Mouse (Mus musculus): ENCODE data around the gene Fcgr2b.
"Not testable (repeated sequence)": the region's sequence is repeated elsewhere in the genome, so short reads cannot be mapped to it uniquely, and the experiment has no call there.

Fcgr2b gene

GRCm38 (mm10) chr1:170975350-170975749 is 997 bp downstream of the Fcgr2b start:
- DNase-seq: not testable (repeated sequence)

- no peak for DNase-seq
Measured at GRCm38 (mm10) chr1:170974736-170975135, 1.6 kb downstream of the Fcgr2b start.

- no peak for DNase-seq
Measured at GRCm38 (mm10) chr1:170974171-170974570, 2.2 kb downstream of the Fcgr2b start.

GRCm38 (mm10) chr1:170972936-170973335 is 3.4 kb downstream of the Fcgr2b start:
- DNase-seq: no peak

GRCm38 (mm10) chr1:170972494-170972893 is 3.9 kb downstream of the Fcgr2b start:
- no peak for DNase-seq

GRCm38 (mm10) chr1:170968576-170968975 is 7.8 kb downstream of the Fcgr2b start:
- no peak for DNase-seq

- DNase-seq: no peak
Measured at GRCm38 (mm10) chr1:170967581-170967980, 8.8 kb downstream of the Fcgr2b start.

- DNase-seq: no peak
Measured at GRCm38 (mm10) chr1:170963087-170963486, 13.3 kb downstream of the Fcgr2b start.

- no peak for DNase-seq
Measured at GRCm38 (mm10) chr1:170962301-170962700, 14.0 kb downstream of the Fcgr2b start.

GRCm38 (mm10) chr1:170961101-170961500 is 15.2 kb downstream of the Fcgr2b start:
- DNase-seq: no peak

- no peak for DNase-seq
Measured at GRCm38 (mm10) chr1:170959791-170960190, 16.6 kb downstream of the Fcgr2b start.

- DNase-seq: no peak
Measured at GRCm38 (mm10) chr1:170958225-170958624, 18.1 kb downstream of the Fcgr2b start.

- DNase-seq: no peak
Measured at GRCm38 (mm10) chr1:170953192-170953591, 23.2 kb downstream of the Fcgr2b start.

- DNase-seq: no peak
Measured at GRCm38 (mm10) chr1:170950772-170951171, 25.6 kb downstream of the Fcgr2b start.

GRCm38 (mm10) chr1:170944908-170945307 is 31.4 kb downstream of the Fcgr2b start:
- DNase-seq: not testable (repeated sequence)

GRCm38 (mm10) chr1:170944151-170944550 is 32.2 kb downstream of the Fcgr2b start:
- not testable (repeated sequence) for DNase-seq

- no peak for DNase-seq
Measured at GRCm38 (mm10) chr1:170939255-170939654, 37.1 kb downstream of the Fcgr2b start.

GRCm38 (mm10) chr1:170934383-170934782 is 42.0 kb downstream of the Fcgr2b start:
- no peak for DNase-seq

- DNase-seq: no peak
Measured at GRCm38 (mm10) chr1:170933940-170934339, 42.4 kb downstream of the Fcgr2b start.

- no peak for DNase-seq
Measured at GRCm38 (mm10) chr1:170933386-170933920, 42.9 kb downstream of the Fcgr2b start.

- DNase-seq: no peak
Measured at GRCm38 (mm10) chr1:170932043-170932442, 44.3 kb downstream of the Fcgr2b start.

GRCm38 (mm10) chr1:170929245-170929644 is 47.1 kb downstream of the Fcgr2b start:
- DNase-seq: no peak

- DNase-seq: no peak
Measured at GRCm38 (mm10) chr1:170928467-170928866, 47.9 kb downstream of the Fcgr2b start.

GRCm38 (mm10) chr1:170927378-170927777 is 49.0 kb downstream of the Fcgr2b start, which contains the start of gene Fcrla:
TSS of gene Fcrla (minus strand) at chr1:170927583.
- no peak for DNase-seq

GRCm38 (mm10) chr1:170926941-170927340 is 49.4 kb downstream of the Fcgr2b start:
- DNase-seq: no peak
